ENCODE assay signal across 10 mouse cellular contexts in the genomic region with DNA sequence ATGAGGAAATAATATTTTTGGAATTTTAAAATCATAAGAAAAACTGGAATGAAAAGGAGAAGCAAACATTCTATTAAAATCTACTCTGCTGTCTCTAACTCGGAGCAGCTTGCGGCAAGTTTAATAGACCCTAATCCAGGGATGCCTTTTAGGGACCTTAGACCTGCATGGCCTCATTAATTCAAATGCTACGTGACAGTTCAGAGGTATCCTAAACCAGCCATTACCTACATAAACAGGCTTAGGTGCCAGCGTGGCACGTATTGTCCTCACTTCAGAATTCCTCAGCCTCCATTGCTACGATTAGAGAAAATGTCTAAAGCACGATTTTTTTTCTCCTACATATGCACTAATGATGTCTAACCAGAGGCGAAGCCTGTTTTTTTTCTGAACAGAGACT.
"Had no signal": no experiment of that assay in that cellular context is flagged by ENCODE, and none has a peak within 500 bp of the region (broad histone marks: within the 10 kb centered on the region; RNA-seq: fewer than 3 reads in every experiment).

No protein-coding gene starts in this region.

- H3K4me2 ChIP-seq: limb, embryonic 13.5 days; neural tube, embryonic 12.5 days had no signal

- H3K9ac ChIP-seq: limb, embryonic 13.5 days; liver, embryonic 14.5 days; neural tube, embryonic 12.5 days had no signal

- H3K27me3 ChIP-seq: limb, embryonic 13.5 days; neural tube, embryonic 12.5 days had no signal

- H3K36me3 ChIP-seq: limb, embryonic 13.5 days; neural tube, embryonic 12.5 days had no signal

- H3K27ac ChIP-seq: kidney, postnatal 0 days; limb, embryonic 13.5 days; liver, embryonic 14.5 days; neural tube, embryonic 12.5 days; stomach, postnatal 0 days had no signal

- H3K4me3 ChIP-seq: limb, embryonic 13.5 days; neural tube, embryonic 12.5 days had no signal

- H3K9me3 ChIP-seq: limb, embryonic 13.5 days; neural tube, embryonic 12.5 days had no signal

- DNase-seq: kidney, adult 9 months; kidney, postnatal 36 days; layer of hippocampus, adult 9-11 months; layer of hippocampus, postnatal 36 days; lung, adult 18-20 months had no signal
